Mouse (Mus musculus): ENCODE measurements around the gene Mark3. TPM values are rescaled to one million over a fixed set of nuclear protein-coding genes. Genes with fewer than 3 reads are reported as not detected.

Mark3 gene
- total and polyA plus RNA-seq, 3 experiments = 34.3 to 51.2 (median 40.2) TPM

GRCm38 (mm10) chr12:111547070-111547469 is 27.3 kb upstream of the Mark3 start:
- Histone ChIP-seq H3K9me3 (replicated peaks; ENCODE audit: low read length) (no peaks in the 10 kb centered on the region), H3K36me3 (replicated peaks in 1 of 2; ENCODE audit: control insufficient read depth in 1 of 2, insufficient read depth in 1 of 2, low read length in 1 of 2) (peaks cover 34 to 56% of the 10 kb centered on the region in 2 experiments), H3K9ac (ENCODE audit: insufficient read depth, low read depth) (no peak overlapping the region), H3K4me3 (replicated peaks in 1 of 3; ENCODE audit: low read depth in 2 of 3, low read length in 2 of 3, poor library complexity in 1 of 3) (no peak overlapping the region), H3K4me1 (ENCODE audit: control insufficient read depth in 1 of 2, insufficient read depth in 2 of 2) (peaks cover 0 to 7% of the 10 kb centered on the region in 2 experiments; a peak in 1 of 4 replicates), H3K27me3 (replicated peaks) (no peaks in the 10 kb centered on the region), H3K27ac (ENCODE audit: insufficient read depth, low read depth) (no peak overlapping the region), H3K4me2 (ENCODE audit: insufficient read depth, low read depth, poor library complexity, severe bottlenecking) (no peak overlapping the region), H3K79me2 (replicated peaks; ENCODE audit: control insufficient read depth, extremely low read depth, insufficient read depth, poor library complexity, severe bottlenecking) (peaks cover 9% of the 10 kb centered on the region; the same call in 1 of the 2 replicates)
- DNase-seq (ENCODE audit: extremely low read depth) = no peak
- TF ChIP-seq JUN (IDR thresholded peaks at IDR 0.05; ENCODE audit: insufficient read depth, low read depth, low read length) (no peak), MEF2A (IDR thresholded peaks at IDR 0.05; ENCODE audit: borderline replicate concordance, low read depth, low read length) (no peak), IRF4 (IDR thresholded peaks at IDR 0.05; ENCODE audit: low read depth, low read length) (no peak), MYC (IDR thresholded peaks at IDR 0.05; ENCODE audit: low read depth, low read length) (no peak), E2F4 (IDR thresholded peaks at IDR 0.05; ENCODE audit: insufficient replicate concordance, low read depth, low read length) (no peak), KAT2A (IDR thresholded peaks at IDR 0.05; ENCODE audit: insufficient replicate concordance, low read length) (no peak), ZNF384 (IDR thresholded peaks at IDR 0.05; ENCODE audit: low read depth, low read length) (no peak), JUND (conservative IDR thresholded peaks at IDR 0.05; ENCODE audit: low read depth, low read length) (no peak), POLR2A (IDR thresholded peaks at IDR 0.05; ENCODE audit: low read depth, low read length) (no peak), EP300 (IDR thresholded peaks at IDR 0.05; ENCODE audit: low read length) (no peak), GABPA (IDR thresholded peaks at IDR 0.05; ENCODE audit: insufficient replicate concordance, low read depth, low read length) (no peak), MAFK (IDR thresholded peaks at IDR 0.05; ENCODE audit: insufficient replicate concordance, low read length) (no peak), NRF1 (IDR thresholded peaks at IDR 0.05; ENCODE audit: low read depth, low read length) (no peak), BHLHE40 (IDR thresholded peaks at IDR 0.05; ENCODE audit: low read depth, low read length) (no peak), POLR2AphosphoS2 (IDR thresholded peaks at IDR 0.05; ENCODE audit: low read depth, low read length) (no peak; the same call in 1 of the 2 replicates)
- dilution Hi-C loops (cut with MboI; ENCODE audit: extremely low pct_ligation_motif_present, extremely low pct_unique_long_range_greater_than_20kb, low sequenced_read_pairs) (no loop called here), in situ Hi-C loops (cut with MboI; ENCODE audit: low pct_ligation_motif_present, low pct_unique_long_range_greater_than_20kb, low sequenced_read_pairs) (no loop called here)

- Histone ChIP-seq H3K36me3 (replicated peaks in 1 of 2; ENCODE audit: control insufficient read depth in 1 of 2, insufficient read depth in 1 of 2, low read length in 1 of 2) (peaks cover 22 to 39% of the 10 kb centered on the region in 2 experiments), H3K27ac (ENCODE audit: insufficient read depth, low read depth) (no peak overlapping the region), H3K4me3 (replicated peaks in 1 of 3; ENCODE audit: low read depth in 2 of 3, low read length in 2 of 3, poor library complexity in 1 of 3) (no peak overlapping the region), H3K4me1 (ENCODE audit: control insufficient read depth in 1 of 2, insufficient read depth in 2 of 2) (no peaks in the 10 kb centered on the region), H3K27me3 (replicated peaks) (no peaks in the 10 kb centered on the region), H3K9ac (ENCODE audit: insufficient read depth, low read depth) (no peak overlapping the region), H3K79me2 (replicated peaks; ENCODE audit: control insufficient read depth, extremely low read depth, insufficient read depth, poor library complexity, severe bottlenecking) (0 out of 2 replicates have a peak, but pooled peaks cover 4% of the 10 kb centered on the region), H3K9me3 (replicated peaks; ENCODE audit: low read length) (no peaks in the 10 kb centered on the region), H3K4me2 (ENCODE audit: insufficient read depth, low read depth, poor library complexity, severe bottlenecking) (no peak overlapping the region)
- dilution Hi-C loops (cut with MboI; ENCODE audit: extremely low pct_ligation_motif_present, extremely low pct_unique_long_range_greater_than_20kb, low sequenced_read_pairs) (no loop called here), in situ Hi-C loops (cut with MboI; ENCODE audit: low pct_ligation_motif_present, low pct_unique_long_range_greater_than_20kb, low sequenced_read_pairs) (no loop called here)
- TF ChIP-seq ZNF384 (IDR thresholded peaks at IDR 0.05; ENCODE audit: low read depth, low read length) (no peak), USF2 (conservative IDR thresholded peaks at IDR 0.05; ENCODE audit: low read depth, low read length) (no peak), TBP (conservative IDR thresholded peaks at IDR 0.05; ENCODE audit: low read depth, low read length) (no peak), MAZ (IDR thresholded peaks at IDR 0.05; ENCODE audit: low read depth, low read length) (no peak), MYC (IDR thresholded peaks at IDR 0.05; ENCODE audit: low read depth, low read length) (0 out of 2 replicates have a peak, but pooled peaks have one; percentile 15), CHD2 (IDR thresholded peaks at IDR 0.05; ENCODE audit: low read length) (no peak), POLR2AphosphoS2 (IDR thresholded peaks at IDR 0.05; ENCODE audit: low read depth, low read length) (peak; percentile 94; the same call in 1 of the 2 replicates), ETS1 (conservative IDR thresholded peaks at IDR 0.05; ENCODE audit: low read depth, low read length) (no peak), NRF1 (IDR thresholded peaks at IDR 0.05; ENCODE audit: low read depth, low read length) (no peak), JUND (conservative IDR thresholded peaks at IDR 0.05; ENCODE audit: low read depth, low read length) (no peak), JUN (IDR thresholded peaks at IDR 0.05; ENCODE audit: insufficient read depth, low read depth, low read length) (no peak), CHD1 (IDR thresholded peaks at IDR 0.05; ENCODE audit: low read depth, low read length) (no peak), UBTF (IDR thresholded peaks at IDR 0.05; ENCODE audit: low read depth, low read length) (no peak), MXI1 (IDR thresholded peaks at IDR 0.05; ENCODE audit: low read depth, low read length) (no peak), EP300 (IDR thresholded peaks at IDR 0.05; ENCODE audit: low read length) (no peak), CTCF (conservative IDR thresholded peaks at IDR 0.05 in 1 of 2, IDR thresholded peaks at IDR 0.05 in 1 of 2; ENCODE audit: low read depth in 2 of 2, low read length in 2 of 2) (peak in 1 of 2 experiments; percentile 28; a peak in 2 of 4 replicates), ZMIZ1 (IDR thresholded peaks at IDR 0.05; ENCODE audit: low read depth, low read length) (0 out of 2 replicates have a peak, but pooled peaks have one; percentile 30), NELFE (IDR thresholded peaks at IDR 0.05; ENCODE audit: low read depth, low read length) (no peak)
- no peak for DNase-seq (ENCODE audit: extremely low read depth)
These were observed 25.6 kb upstream of the Mark3 start for GRCm38 (mm10) chr12:111548555-111549289.
